Mouse (Mus musculus) forebrain, embryonic 13.5 days (tissue): ENCODE results near the gene Eif4ebp2. TPM values are rescaled to one million over a fixed set of nuclear protein-coding genes. Genes with fewer than 3 reads are reported as not detected.

Source experiments
- ATAC-seq: fragments of 200-750 bp; cut with Nextera tagmentation; 2 replicates; pipeline ENCODE4 v1.8.0; 2017
- H3K27ac ChIP-seq: fragments of 300-500 bp; sonication (generic); 2 replicates; pipeline ENCODE4 v1.5.1; 2015; ENCODE audit warnings: inconsistent platforms, mild to moderate bottlenecking, moderate library complexity
- H3K27me3 ChIP-seq: fragments of 300-500 bp; sonication (generic); 2 replicates; pipeline ENCODE4 v1.6.1; 2015; ENCODE audit warnings: mild to moderate bottlenecking, inconsistent platforms
- H3K36me3 ChIP-seq: fragments of 300-500 bp; sonication (generic); 2 replicates; pipeline ENCODE4 v1.6.1; 2015; ENCODE audit warnings: mild to moderate bottlenecking, inconsistent platforms; ENCODE audit not compliant: poor library complexity, severe bottlenecking
- H3K4me1 ChIP-seq: fragments of 300-500 bp; sonication (generic); 2 replicates; pipeline ENCODE4 v1.6.1; 2015; ENCODE audit warnings: inconsistent platforms
- H3K4me2 ChIP-seq: fragments of 300-500 bp; sonication (generic); 2 replicates; pipeline ENCODE4 v1.6.1; 2015; ENCODE audit warnings: inconsistent platforms, mild to moderate bottlenecking, moderate library complexity
- H3K4me3 ChIP-seq: fragments of 300-500 bp; sonication (generic); 2 replicates; pipeline ENCODE4 v1.5.1; 2015; ENCODE audit warnings: mild to moderate bottlenecking, inconsistent platforms
- H3K9ac ChIP-seq: fragments of 300-500 bp; sonication (generic); 2 replicates; pipeline ENCODE4 v1.6.1; 2015; ENCODE audit warnings: mild to moderate bottlenecking, inconsistent platforms
- H3K9me3 ChIP-seq: fragments of 300-500 bp; sonication (generic); replicated peaks from 2 replicates; pipeline ENCODE4 v1.6.1; 2016; ENCODE audit warnings: inconsistent platforms
- WGBS: fragments of 180-500 bp; shearing (Covaris S2); methylation state at CpG from one replicate; pipeline ENCODE4 v1.1.7; 2015; 5-methylcytosine and 5-hydroxymethylcytosine counted together
- polyA plus RNA-seq: library from polyadenylated mRNA; unstranded; fragments of >200 nt; fragmentation: Nextera tagmentation; extraction: Ambion mirVana; gene quantifications from 2 replicates; pipeline ENCODE4 v1.2.1, GENCODE M21; 2015

The Eif4ebp2 gene
- polyA plus RNA-seq: 96.4 and 102 TPM in 2 replicates

DNA sequence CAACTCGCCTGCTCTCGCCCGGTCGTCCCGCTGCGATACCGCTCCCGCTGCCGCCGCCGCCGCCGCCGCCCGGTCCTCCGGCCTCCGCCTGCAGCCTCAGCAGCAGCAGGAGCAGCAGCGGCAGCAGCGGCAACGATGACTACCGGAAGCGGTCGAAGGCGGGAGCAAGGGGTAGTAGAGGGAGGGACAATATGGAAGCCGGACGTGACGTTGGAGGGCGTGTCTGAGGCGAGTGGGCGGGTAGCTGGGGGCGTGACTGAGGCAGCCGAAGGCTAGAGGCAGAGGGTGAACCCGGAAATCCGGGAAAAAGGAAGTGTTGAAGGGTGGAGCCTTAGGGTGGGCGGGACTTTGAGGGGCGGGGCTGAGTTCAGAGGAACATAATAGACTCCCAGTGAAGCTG lies at the start of gene Eif4ebp2:
TSS of gene Eif4ebp2 (minus strand) at position 17 of the 400 bp plus-strand sequence.
- under 1% methylated on average over 33 of the region's 36 CpGs for WGBS
- Histone ChIP-seq H3K9ac (peak within 1 kb of the TSS; percentile 98), H3K4me1 (peaks cover 39% of the 10 kb centered on the region), H3K9me3 (no peaks in the 10 kb centered on the region), H3K36me3 (peaks cover 12% of the 10 kb centered on the region), H3K27me3 (no peaks in the 10 kb centered on the region), H3K4me3 (peak within 1 kb of the TSS; percentile 99), H3K27ac (peak within 1 kb of the TSS; percentile 71), H3K4me2 (peak within 1 kb of the TSS; percentile 96)
- peak; percentile 99 for ATAC-seq

- ATAC-seq: no peak
- Histone ChIP-seq H3K36me3 (no peaks in the 10 kb centered on the region), H3K9me3 (no peaks in the 10 kb centered on the region), H3K27me3 (no peaks in the 10 kb centered on the region), H3K4me1 (peaks cover 10% of the 10 kb centered on the region), H3K4me3 (no peak overlapping the region), H3K9ac (no peak overlapping the region), H3K27ac (no peak overlapping the region), H3K4me2 (no peak overlapping the region)
- 45% methylated on average over 7 of the region's 7 CpGs for WGBS
These were observed 48.3 kb upstream of the Eif4ebp2 start for GRCm38 (mm10) chr10:61500756-61501155.

GRCm38 (mm10) chr10:61499505-61500466 lies 47.3 kb upstream of the Eif4ebp2 start:
- Histone ChIP-seq H3K4me3 (no peak overlapping the region), H3K9me3 (no peaks in the 10 kb centered on the region), H3K9ac (no peak overlapping the region), H3K4me2 (no peak overlapping the region), H3K27ac (no peak overlapping the region), H3K4me1 (peaks cover 18% of the 10 kb centered on the region), H3K36me3 (no peaks in the 10 kb centered on the region), H3K27me3 (no peaks in the 10 kb centered on the region)
- ATAC-seq: no peak
- WGBS: 88% methylated on average over 20 of the region's 20 CpGs

DNA sequence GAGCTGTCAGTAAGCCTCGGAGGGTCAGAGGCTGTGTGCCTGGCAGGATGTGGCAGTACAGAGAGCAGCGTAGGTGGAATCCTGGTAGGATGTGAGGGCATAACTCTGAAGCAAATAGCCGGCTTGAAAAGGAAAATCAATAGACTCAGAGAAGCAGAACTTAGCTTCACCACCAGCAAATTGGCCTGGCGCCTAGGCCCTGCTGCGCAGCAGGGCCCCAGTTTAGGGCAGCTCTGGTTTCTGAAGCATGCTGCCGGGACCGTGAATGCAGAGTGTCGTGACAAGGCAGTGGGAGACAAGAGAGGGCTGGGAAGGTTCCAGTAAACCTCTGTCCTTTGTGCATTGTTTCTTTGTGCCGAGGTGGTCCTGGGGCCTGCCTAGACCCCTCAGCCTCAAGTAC lies 43.8 kb upstream of the Eif4ebp2 start:
- peak overlapping the region; percentile 48 for H3K9ac ChIP-seq

DNA sequence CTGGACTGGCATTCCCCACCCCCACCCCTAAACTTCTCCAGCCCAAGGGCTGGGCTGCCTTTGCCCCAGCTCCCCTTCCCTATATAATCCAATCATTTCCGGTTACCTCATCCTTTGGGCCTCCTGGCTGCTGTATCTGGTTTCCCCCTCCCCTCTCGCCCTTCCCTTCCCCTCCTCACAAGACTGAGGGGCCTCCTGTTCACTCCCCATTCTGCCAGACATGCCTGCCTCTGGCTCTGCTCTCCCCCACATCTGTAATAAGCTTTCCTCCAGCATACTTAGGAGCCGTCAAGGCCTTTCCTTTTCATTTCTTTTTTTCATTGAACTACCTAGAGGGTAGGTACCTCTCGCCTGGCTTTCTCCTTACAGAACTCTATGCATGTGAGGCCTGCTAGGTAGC lies 43.0 kb upstream of the Eif4ebp2 start:
- no peak overlapping the region for H3K4me2 ChIP-seq
- no peaks in the 10 kb centered on the region for H3K27me3 ChIP-seq
- no peaks in the 10 kb centered on the region for H3K36me3 ChIP-seq
- ATAC-seq: no peak
- H3K4me3 ChIP-seq: no peak overlapping the region
- peaks cover 18% of the 10 kb centered on the region for H3K4me1 ChIP-seq
- no peak overlapping the region; the same call in 1 of the 2 replicates for H3K27ac ChIP-seq
- WGBS: 37% methylated on average over 4 of the region's 4 CpGs
- peak overlapping the region; percentile 37; the same call in 1 of the 2 replicates for H3K9ac ChIP-seq
- H3K9me3 ChIP-seq: no peaks in the 10 kb centered on the region

More for the DNA sequence above, 43.8 kb upstream of the Eif4ebp2 start:
- no peak overlapping the region for H3K4me3 ChIP-seq
- H3K9me3 ChIP-seq: no peaks in the 10 kb centered on the region
- WGBS: 34% methylated on average over 9 of the region's 9 CpGs
- no peak; the same call in 1 of the 2 replicates for ATAC-seq
- no peak overlapping the region for H3K4me2 ChIP-seq
- no peaks in the 10 kb centered on the region for H3K36me3 ChIP-seq
- H3K27me3 ChIP-seq: no peaks in the 10 kb centered on the region
- peak overlapping the region; percentile 44 for H3K27ac ChIP-seq
- H3K4me1 ChIP-seq: peaks cover 18% of the 10 kb centered on the region

DNA sequence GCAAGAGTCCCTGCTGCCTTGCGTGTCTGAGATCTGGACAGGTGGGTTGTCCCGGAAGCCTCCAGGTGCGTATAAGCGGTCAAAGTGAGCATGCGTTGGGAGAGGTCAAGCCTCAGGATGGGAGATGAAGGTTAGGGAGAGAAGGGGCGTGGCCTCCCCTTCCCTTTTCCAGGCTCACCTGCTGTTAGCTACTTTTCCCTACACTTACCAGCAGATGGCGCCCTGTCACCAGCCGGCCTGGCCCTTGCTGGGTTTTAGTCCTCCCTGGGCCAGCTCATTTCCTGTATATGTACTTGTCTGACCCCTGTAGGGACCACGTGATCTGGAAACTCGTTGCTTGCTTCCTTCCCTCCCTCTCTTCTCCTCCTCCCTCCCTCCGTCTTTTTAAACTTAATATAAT lies 39.6 kb upstream of the Eif4ebp2 start:
- no peak overlapping the region for H3K9ac ChIP-seq
- H3K4me3 ChIP-seq: no peak overlapping the region
- H3K4me1 ChIP-seq: peaks cover 18% of the 10 kb centered on the region
- no peaks in the 10 kb centered on the region for H3K27me3 ChIP-seq
- no peaks in the 10 kb centered on the region for H3K9me3 ChIP-seq
- no peak overlapping the region for H3K4me2 ChIP-seq
- 5% methylated on average over 11 of the region's 11 CpGs for WGBS
- H3K27ac ChIP-seq: no peak overlapping the region
- no peaks in the 10 kb centered on the region for H3K36me3 ChIP-seq
- peak; percentile 57; the same call in 1 of the 2 replicates for ATAC-seq

DNA sequence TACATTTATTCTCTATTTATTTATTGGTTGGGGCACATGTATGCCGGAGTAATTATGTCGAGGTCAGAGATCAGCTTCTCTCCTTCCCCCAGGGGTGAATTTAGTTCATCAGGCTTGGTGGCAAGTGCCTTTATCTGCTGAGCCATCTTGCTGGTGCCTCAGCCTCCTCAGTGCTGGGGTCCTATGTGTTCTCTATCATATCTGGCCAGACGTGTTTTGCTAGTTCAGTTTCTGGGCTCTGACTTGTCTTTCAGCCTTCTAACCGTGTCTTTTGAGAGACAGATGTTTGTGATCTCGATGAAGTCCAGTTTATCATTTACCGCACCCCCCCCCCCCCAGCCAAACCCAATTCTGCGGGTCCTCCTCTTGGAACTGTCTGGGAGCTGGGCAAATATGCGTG lies 39.1 kb upstream of the Eif4ebp2 start:
- Histone ChIP-seq H3K4me2 (no peak overlapping the region), H3K4me3 (no peak overlapping the region), H3K4me1 (peaks cover 17% of the 10 kb centered on the region), H3K9ac (no peak overlapping the region), H3K9me3 (no peaks in the 10 kb centered on the region), H3K36me3 (no peaks in the 10 kb centered on the region), H3K27ac (no peak overlapping the region), H3K27me3 (no peaks in the 10 kb centered on the region)
- WGBS: 55% methylated on average over 8 of the region's 8 CpGs
- no peak for ATAC-seq

GRCm38 (mm10) chr10:61488522-61489110 lies 36.2 kb upstream of the Eif4ebp2 start:
- Histone ChIP-seq H3K4me3 (no peak overlapping the region), H3K27ac (no peak overlapping the region), H3K27me3 (no peaks in the 10 kb centered on the region), H3K9me3 (no peaks in the 10 kb centered on the region), H3K36me3 (no peaks in the 10 kb centered on the region), H3K4me2 (no peak overlapping the region), H3K4me1 (no peaks in the 10 kb centered on the region), H3K9ac (no peak overlapping the region)
- 85% methylated on average over 6 of the region's 6 CpGs for WGBS
- ATAC-seq: no peak

- no peak overlapping the region for H3K27ac ChIP-seq
- no peaks in the 10 kb centered on the region for H3K36me3 ChIP-seq
- no peaks in the 10 kb centered on the region; the same call in 1 of the 2 replicates for H3K4me1 ChIP-seq
- 86% methylated on average over 8 of the region's 8 CpGs for WGBS
- no peak overlapping the region for H3K4me3 ChIP-seq
- no peaks in the 10 kb centered on the region for H3K9me3 ChIP-seq
- H3K9ac ChIP-seq: no peak overlapping the region
- ATAC-seq: no peak
- no peaks in the 10 kb centered on the region for H3K27me3 ChIP-seq
- H3K4me2 ChIP-seq: no peak overlapping the region
These were observed 34.3 kb upstream of the Eif4ebp2 start for GRCm38 (mm10) chr10:61486551-61487339.

- H3K4me1 ChIP-seq: no peaks in the 10 kb centered on the region; the same call in 1 of the 2 replicates
- no peak overlapping the region for H3K9ac ChIP-seq
- no peak overlapping the region for H3K4me2 ChIP-seq
- H3K4me3 ChIP-seq: no peak overlapping the region
- ATAC-seq: no peak
- no peak overlapping the region for H3K27ac ChIP-seq
- 88% methylated on average over 11 of the region's 11 CpGs for WGBS
- no peaks in the 10 kb centered on the region for H3K36me3 ChIP-seq
- no peaks in the 10 kb centered on the region for H3K9me3 ChIP-seq
- no peaks in the 10 kb centered on the region for H3K27me3 ChIP-seq
These were observed 32.3 kb upstream of the Eif4ebp2 start for GRCm38 (mm10) chr10:61484801-61485200.

DNA sequence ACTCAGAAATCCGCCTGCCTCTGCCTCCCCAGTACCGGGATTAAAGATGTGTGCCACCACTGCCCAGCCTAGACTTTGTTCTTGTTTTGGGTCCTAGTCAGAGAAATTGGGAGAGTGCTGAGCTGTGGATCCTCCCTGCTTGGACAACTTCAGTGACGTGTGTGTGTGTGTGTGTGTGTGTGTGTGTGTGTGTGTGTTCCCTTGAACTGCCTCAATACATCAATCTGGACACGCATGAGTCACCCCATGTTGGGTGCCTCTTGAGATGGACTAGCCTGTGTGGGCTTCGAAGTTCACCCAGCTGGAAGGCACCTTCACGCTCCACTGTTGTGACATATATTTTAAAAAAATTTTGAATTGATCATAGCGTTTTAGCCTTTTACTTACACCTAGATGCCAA lies 30.3 kb upstream of the Eif4ebp2 start:
- no peak overlapping the region for H3K9ac ChIP-seq
- 89% methylated on average over 7 of the region's 7 CpGs for WGBS
- no peaks in the 10 kb centered on the region for H3K36me3 ChIP-seq
- no peak for ATAC-seq
- no peak overlapping the region for H3K4me3 ChIP-seq
- peaks cover under 1% of the 10 kb centered on the region; the same call in 1 of the 2 replicates for H3K4me1 ChIP-seq
- H3K4me2 ChIP-seq: no peak overlapping the region
- H3K27ac ChIP-seq: no peak overlapping the region
- H3K27me3 ChIP-seq: no peaks in the 10 kb centered on the region
- no peaks in the 10 kb centered on the region for H3K9me3 ChIP-seq
